Mouse (Mus musculus): ENCODE data around the gene Tmed4. TPM values are rescaled to one million over a fixed set of nuclear protein-coding genes. Genes with fewer than 3 reads are reported as not detected.
A peak's percentile ranks its signal among the peaks of the same experiment; 100 is the strongest.

The Tmed4 gene
- 100 to 1,000 TPM; 105 to 112 TPM for total RNA-seq (2021)
- long read RNA-seq, experiment 1, transcript Tmed4-201 (5 exons, 2,003 nt), result major isoform, 118 of 141 reads
- long read RNA-seq, experiment 1, transcript Tmed4-202 (4 exons, 886 nt), result minor isoform, 9 of 141 reads
- long read RNA-seq, experiment 1, partial matches to known transcripts, result 7 of 141 reads
- long read RNA-seq, experiment 1, other reads (novel, unspliced or antisense), result 7 of 141 reads
- long read RNA-seq, experiment 2, transcript Tmed4-202 (4 exons, 886 nt), result minor isoform, 12 of 131 reads
- long read RNA-seq, experiment 2, transcript Tmed4-201 (5 exons, 2,003 nt), result major isoform, 105 of 131 reads
- long read RNA-seq, experiment 2, partial matches to known transcripts, result 0 of 131 reads
- long read RNA-seq, experiment 2, other reads (novel, unspliced or antisense), result 14 of 131 reads

GRCm38 (mm10) chr11:6274387-6275093 is at the start of gene Tmed4:
Tmed4 (minus strand) TSS chr11:6274870.
- peak; percentile 93 to 99 for DNase-seq (ENCODE audit: low spot score in 2 of 2)

GRCm38 (mm10) chr11:6323348-6323747 is 48.7 kb upstream of the Tmed4 start:
- no peak for DNase-seq (ENCODE audit: low spot score in 2 of 2)

GRCm38 (mm10) chr11:6322086-6322485 is 47.4 kb upstream of the Tmed4 start:
- no peak for DNase-seq (ENCODE audit: low spot score in 2 of 2)

GRCm38 (mm10) chr11:6319374-6319773 is 44.7 kb upstream of the Tmed4 start:
- DNase-seq (ENCODE audit: low spot score in 2 of 2), result no peak

GRCm38 (mm10) chr11:6318559-6318958 is 43.9 kb upstream of the Tmed4 start:
- DNase-seq (ENCODE audit: low spot score in 2 of 2), result no peak

GRCm38 (mm10) chr11:6316821-6317220 is 42.2 kb upstream of the Tmed4 start:
- no peak for DNase-seq (ENCODE audit: low spot score in 2 of 2)

- DNase-seq (ENCODE audit: low spot score in 2 of 2), result no peak
Observed at GRCm38 (mm10) chr11:6313874-6314406, 39.3 kb upstream of the Tmed4 start.

- no peak for DNase-seq (ENCODE audit: low spot score in 2 of 2)
Observed at GRCm38 (mm10) chr11:6308181-6308580, 33.5 kb upstream of the Tmed4 start.

GRCm38 (mm10) chr11:6305943-6306430 is 31.3 kb upstream of the Tmed4 start:
- no peak for DNase-seq (ENCODE audit: low spot score in 2 of 2)

- no peak for DNase-seq (ENCODE audit: low spot score in 2 of 2)
Observed at GRCm38 (mm10) chr11:6302793-6303192, 28.1 kb upstream of the Tmed4 start.

- no peak for DNase-seq (ENCODE audit: low spot score in 2 of 2)
Observed at GRCm38 (mm10) chr11:6299435-6299834, 24.8 kb upstream of the Tmed4 start.

GRCm38 (mm10) chr11:6296077-6296476 is 21.4 kb upstream of the Tmed4 start:
- DNase-seq (ENCODE audit: low spot score in 2 of 2), result no peak

GRCm38 (mm10) chr11:6294632-6295031 is 20.0 kb upstream of the Tmed4 start:
- DNase-seq (ENCODE audit: low spot score in 2 of 2), result no peak

- no peak for DNase-seq (ENCODE audit: low spot score in 2 of 2)
Observed at GRCm38 (mm10) chr11:6293601-6294000, 18.9 kb upstream of the Tmed4 start.

GRCm38 (mm10) chr11:6292988-6293349 is 18.3 kb upstream of the Tmed4 start:
- no peak for DNase-seq (ENCODE audit: low spot score in 2 of 2)

- DNase-seq (ENCODE audit: low spot score in 2 of 2), result no peak
Observed at GRCm38 (mm10) chr11:6292116-6292987, 17.7 kb upstream of the Tmed4 start.

- peak; percentile 98 to 99 for DNase-seq (ENCODE audit: low spot score in 2 of 2)
Observed at GRCm38 (mm10) chr11:6291401-6292115, 16.9 kb upstream of the Tmed4 start, which contains the start of gene Ogdh. Ogdh (plus strand) TSS chr11:6291633.

GRCm38 (mm10) chr11:6290883-6291282 is 16.2 kb upstream of the Tmed4 start:
- no peak for DNase-seq (ENCODE audit: low spot score in 2 of 2)

- DNase-seq (ENCODE audit: low spot score in 2 of 2), result no peak
Observed at GRCm38 (mm10) chr11:6290138-6290537, 15.5 kb upstream of the Tmed4 start.

GRCm38 (mm10) chr11:6282940-6283339 is 8.3 kb upstream of the Tmed4 start:
- DNase-seq (ENCODE audit: low spot score in 2 of 2), result no peak
